Mouse (Mus musculus): ENCODE data around the gene Gnat3. TPM values are rescaled to one million over a fixed set of nuclear protein-coding genes. Genes with fewer than 3 reads are reported as not detected.

The Gnat3 gene
- polyA plus RNA-seq, 1 experiment from 2014 or later: not detected

- DNase-seq (ENCODE audit: low spot score) (no peak), ATAC-seq (replicated peaks; ENCODE audit: low FRiP score) (no peak)
- Histone ChIP-seq H3K4me1 (replicated peaks; ENCODE audit: control insufficient read depth, insufficient read depth, low read length) (no peaks in the 10 kb centered on the region), H3K9ac (ENCODE audit: low read depth, low read length) (no peak overlapping the region), H3K27me3 (replicated peaks; ENCODE audit: control insufficient read depth, insufficient read depth, low read length) (no peaks in the 10 kb centered on the region), H3K27ac (ENCODE audit: low read depth, low read length) (no peak overlapping the region), H3K36me3 (ENCODE audit: control insufficient read depth, insufficient read depth, low read length) (no peaks in the 10 kb centered on the region), H3K4me3 (ENCODE audit: low read depth, low read length) (no peak overlapping the region), H3K4me2 (no peak overlapping the region), H3K9me3 (ENCODE audit: control insufficient read depth, low read length) (no peaks in the 10 kb centered on the region)
- WGBS: 63% methylated on average over 1 of the region's 1 CpGs
Measured at GRCm38 (mm10) chr5:17956468-17956867, 5.9 kb upstream of the Gnat3 start.

DNA sequence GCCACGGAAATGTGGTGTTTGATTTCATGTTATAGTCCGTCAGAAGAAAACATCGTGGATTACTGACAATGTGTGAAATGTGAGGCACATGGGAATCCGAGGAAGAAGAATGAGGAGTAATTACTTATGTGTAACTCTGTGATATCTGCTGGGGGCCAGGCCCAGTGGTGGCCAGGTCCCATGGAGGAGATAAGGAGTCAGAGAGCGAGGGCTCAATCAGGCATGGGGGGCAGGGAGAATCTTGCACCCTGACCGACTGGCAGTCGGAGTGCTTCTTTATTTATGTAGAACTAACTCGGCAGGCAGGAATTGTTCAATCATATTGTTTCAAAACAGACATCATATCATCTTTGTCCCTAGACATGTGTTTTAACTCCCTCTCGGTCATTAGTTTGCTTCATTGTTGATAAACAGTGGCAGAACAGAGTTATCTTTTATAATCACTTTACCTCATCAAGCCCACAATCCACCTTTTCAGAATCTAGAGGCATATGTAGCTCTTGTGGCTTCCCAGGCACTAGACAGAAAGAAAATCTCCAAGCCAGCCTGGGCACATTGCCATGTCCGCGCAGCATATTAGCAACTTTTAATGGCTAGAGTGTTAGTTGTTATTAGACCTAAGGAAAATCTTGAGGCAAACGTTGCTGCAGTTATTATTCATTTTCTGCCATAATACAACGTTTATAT lies 7.5 kb downstream of the Gnat3 start:
- no peaks in the 10 kb centered on the region for H3K9me3 ChIP-seq (ENCODE audit: control insufficient read depth, low read length)
- no peak for DNase-seq (ENCODE audit: low spot score)
- no peaks in the 10 kb centered on the region for H3K27me3 ChIP-seq (replicated peaks; ENCODE audit: control insufficient read depth, insufficient read depth, low read length)
- H3K4me2 ChIP-seq: no peak overlapping the region
- H3K9ac ChIP-seq (ENCODE audit: low read depth, low read length): no peak overlapping the region
- H3K27ac ChIP-seq (ENCODE audit: low read depth, low read length): no peak overlapping the region
- H3K4me1 ChIP-seq (replicated peaks; ENCODE audit: control insufficient read depth, insufficient read depth, low read length): no peaks in the 10 kb centered on the region
- ATAC-seq (replicated peaks; ENCODE audit: low FRiP score): no peak
- no peaks in the 10 kb centered on the region for H3K36me3 ChIP-seq (ENCODE audit: control insufficient read depth, insufficient read depth, low read length)
- no peak overlapping the region for H3K4me3 ChIP-seq (ENCODE audit: low read depth, low read length)
- WGBS: 59% methylated on average over 13 of the region's 13 CpGs

- Histone ChIP-seq H3K4me2 (no peak overlapping the region), H3K4me1 (replicated peaks; ENCODE audit: control insufficient read depth, insufficient read depth, low read length) (no peaks in the 10 kb centered on the region), H3K9ac (ENCODE audit: low read depth, low read length) (no peak overlapping the region), H3K4me3 (ENCODE audit: low read depth, low read length) (no peak overlapping the region), H3K27ac (ENCODE audit: low read depth, low read length) (no peak overlapping the region), H3K27me3 (replicated peaks; ENCODE audit: control insufficient read depth, insufficient read depth, low read length) (no peaks in the 10 kb centered on the region), H3K36me3 (ENCODE audit: control insufficient read depth, insufficient read depth, low read length) (no peaks in the 10 kb centered on the region), H3K9me3 (ENCODE audit: control insufficient read depth, low read length) (no peaks in the 10 kb centered on the region)
- no peak for DNase-seq (ENCODE audit: low spot score)
- WGBS: 73% methylated on average over 3 of the region's 3 CpGs
- no peak; the same call in 1 of the 2 replicates for ATAC-seq (replicated peaks; ENCODE audit: low FRiP score)
Measured at GRCm38 (mm10) chr5:17970391-17970730, 8.0 kb downstream of the Gnat3 start.

DNA sequence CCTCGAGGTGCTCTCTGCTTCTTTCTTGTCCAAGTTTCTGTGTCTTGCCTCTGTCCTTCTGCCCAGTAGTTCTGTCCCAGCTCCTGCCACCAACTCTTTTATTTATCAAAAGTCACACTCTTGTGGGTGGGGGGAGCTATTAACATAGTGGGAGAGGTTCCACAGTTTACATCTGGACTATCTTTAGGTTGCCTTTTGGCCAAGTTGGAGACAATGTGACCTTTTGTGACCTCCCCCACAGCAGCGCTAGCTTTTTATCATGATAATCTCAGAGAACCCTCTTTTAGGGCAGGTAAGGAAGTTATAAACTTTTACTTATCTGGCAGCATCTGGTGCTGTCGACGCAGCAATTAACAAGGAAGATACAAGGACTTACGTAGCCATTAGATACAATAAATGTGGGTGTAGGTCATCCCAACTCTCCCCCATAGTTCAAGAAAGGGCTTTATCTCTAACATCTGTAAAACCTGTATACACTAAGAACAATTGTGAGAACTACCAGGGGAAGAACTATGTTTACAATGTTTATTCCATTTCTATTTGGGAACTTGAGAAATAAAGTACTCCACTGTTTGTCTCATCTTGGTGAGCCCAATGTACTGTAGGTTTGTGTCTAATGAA lies 18.3 kb downstream of the Gnat3 start:
- Histone ChIP-seq H3K36me3 (ENCODE audit: control insufficient read depth, insufficient read depth, low read length) (no peaks in the 10 kb centered on the region), H3K4me3 (ENCODE audit: low read depth, low read length) (no peak overlapping the region), H3K4me2 (no peak overlapping the region), H3K4me1 (replicated peaks; ENCODE audit: control insufficient read depth, insufficient read depth, low read length) (no peaks in the 10 kb centered on the region), H3K9ac (ENCODE audit: low read depth, low read length) (no peak overlapping the region), H3K9me3 (ENCODE audit: control insufficient read depth, low read length) (no peaks in the 10 kb centered on the region), H3K27ac (ENCODE audit: low read depth, low read length) (no peak overlapping the region), H3K27me3 (replicated peaks; ENCODE audit: control insufficient read depth, insufficient read depth, low read length) (no peaks in the 10 kb centered on the region)
- WGBS: 66% methylated on average over 5 of the region's 5 CpGs
- no peak for DNase-seq (ENCODE audit: low spot score)
- ATAC-seq (replicated peaks; ENCODE audit: low FRiP score): no peak

DNA sequence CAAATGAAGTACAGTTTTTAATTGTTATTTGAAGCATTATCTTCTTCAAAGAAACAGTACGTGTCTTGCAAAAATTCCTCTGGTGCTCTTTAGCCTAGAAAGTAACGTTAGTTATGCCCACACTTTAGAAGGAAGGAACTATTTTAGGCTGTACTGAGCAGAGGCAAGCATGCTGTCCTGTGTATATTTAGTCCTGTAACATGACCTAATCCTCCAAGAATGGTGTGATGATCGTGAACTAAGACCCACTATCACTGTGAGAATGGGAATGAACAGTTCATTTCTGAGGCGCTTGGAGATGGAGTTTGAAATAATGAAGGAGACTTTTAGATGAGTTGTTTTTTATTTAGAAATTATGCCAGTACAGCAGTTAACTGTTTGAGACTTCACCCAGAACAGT lies 20.4 kb downstream of the Gnat3 start:
- DNase-seq (ENCODE audit: low spot score) (no peak), ATAC-seq (replicated peaks; ENCODE audit: low FRiP score) (no peak)
- Histone ChIP-seq H3K4me2 (no peak overlapping the region), H3K4me3 (ENCODE audit: low read depth, low read length) (no peak overlapping the region), H3K27ac (ENCODE audit: low read depth, low read length) (no peak overlapping the region), H3K9ac (ENCODE audit: low read depth, low read length) (no peak overlapping the region), H3K36me3 (ENCODE audit: control insufficient read depth, insufficient read depth, low read length) (no peaks in the 10 kb centered on the region), H3K27me3 (replicated peaks; ENCODE audit: control insufficient read depth, insufficient read depth, low read length) (no peaks in the 10 kb centered on the region), H3K4me1 (replicated peaks; ENCODE audit: control insufficient read depth, insufficient read depth, low read length) (no peaks in the 10 kb centered on the region), H3K9me3 (ENCODE audit: control insufficient read depth, low read length) (no peaks in the 10 kb centered on the region)
- WGBS: 52% methylated on average over 4 of the region's 4 CpGs

- no peak overlapping the region for H3K27ac ChIP-seq (ENCODE audit: low read depth, low read length)
- no peak overlapping the region for H3K4me2 ChIP-seq
- ATAC-seq (replicated peaks; ENCODE audit: low FRiP score) (no peak), DNase-seq (ENCODE audit: low spot score) (no peak)
- 83% methylated on average over 3 of the region's 3 CpGs for WGBS
- H3K4me1 ChIP-seq (replicated peaks; ENCODE audit: control insufficient read depth, insufficient read depth, low read length): no peaks in the 10 kb centered on the region
- H3K36me3 ChIP-seq (ENCODE audit: control insufficient read depth, insufficient read depth, low read length): no peaks in the 10 kb centered on the region
- H3K27me3 ChIP-seq (replicated peaks; ENCODE audit: control insufficient read depth, insufficient read depth, low read length): no peaks in the 10 kb centered on the region
- no peaks in the 10 kb centered on the region for H3K9me3 ChIP-seq (ENCODE audit: control insufficient read depth, low read length)
- no peak overlapping the region for H3K9ac ChIP-seq (ENCODE audit: low read depth, low read length)
- no peak overlapping the region for H3K4me3 ChIP-seq (ENCODE audit: low read depth, low read length)
Measured at GRCm38 (mm10) chr5:17984522-17984921, 22.2 kb downstream of the Gnat3 start.

DNA sequence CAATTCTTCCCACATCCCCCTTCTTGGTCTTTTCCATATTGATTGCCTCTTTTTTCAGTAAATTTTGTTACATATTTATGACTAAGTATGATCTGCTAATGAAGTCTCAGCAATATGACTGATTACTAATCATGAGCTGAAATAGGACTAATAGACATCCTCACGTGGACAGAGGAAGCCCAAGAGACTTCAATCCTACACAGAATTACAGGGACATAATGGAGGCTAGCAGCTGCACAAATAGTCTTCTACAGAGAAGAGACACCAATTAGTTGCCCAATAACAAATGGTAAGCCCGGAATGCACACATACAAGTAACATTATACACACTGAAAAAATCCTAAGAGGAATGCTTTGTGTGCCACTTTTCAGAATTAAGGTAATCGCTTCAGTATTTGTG lies 24.3 kb downstream of the Gnat3 start:
- H3K9me3 ChIP-seq (ENCODE audit: control insufficient read depth, low read length): no peaks in the 10 kb centered on the region
- H3K4me1 ChIP-seq (replicated peaks; ENCODE audit: control insufficient read depth, insufficient read depth, low read length): no peaks in the 10 kb centered on the region
- DNase-seq (ENCODE audit: low spot score): no peak
- no peak overlapping the region for H3K9ac ChIP-seq (ENCODE audit: low read depth, low read length)
- H3K36me3 ChIP-seq (ENCODE audit: control insufficient read depth, insufficient read depth, low read length): no peaks in the 10 kb centered on the region
- no peak overlapping the region for H3K4me2 ChIP-seq
- WGBS: 76% methylated on average over 3 of the region's 3 CpGs
- no peak for ATAC-seq (replicated peaks; ENCODE audit: low FRiP score)
- H3K4me3 ChIP-seq (ENCODE audit: low read depth, low read length): no peak overlapping the region
- H3K27ac ChIP-seq (ENCODE audit: low read depth, low read length): no peak overlapping the region
- H3K27me3 ChIP-seq (replicated peaks; ENCODE audit: control insufficient read depth, insufficient read depth, low read length): no peaks in the 10 kb centered on the region

- Histone ChIP-seq H3K4me3 (ENCODE audit: low read depth, low read length) (no peak overlapping the region), H3K4me1 (replicated peaks; ENCODE audit: control insufficient read depth, insufficient read depth, low read length) (no peaks in the 10 kb centered on the region), H3K4me2 (no peak overlapping the region), H3K9me3 (ENCODE audit: control insufficient read depth, low read length) (no peaks in the 10 kb centered on the region), H3K9ac (ENCODE audit: low read depth, low read length) (no peak overlapping the region), H3K27me3 (replicated peaks; ENCODE audit: control insufficient read depth, insufficient read depth, low read length) (no peaks in the 10 kb centered on the region), H3K27ac (ENCODE audit: low read depth, low read length) (no peak overlapping the region), H3K36me3 (ENCODE audit: control insufficient read depth, insufficient read depth, low read length) (no peaks in the 10 kb centered on the region)
- DNase-seq (ENCODE audit: low spot score): no peak
- ATAC-seq (replicated peaks; ENCODE audit: low FRiP score): no peak
- 83% methylated on average over 6 of the region's 6 CpGs for WGBS
Measured at GRCm38 (mm10) chr5:17990618-17991017, 28.3 kb downstream of the Gnat3 start.

DNA sequence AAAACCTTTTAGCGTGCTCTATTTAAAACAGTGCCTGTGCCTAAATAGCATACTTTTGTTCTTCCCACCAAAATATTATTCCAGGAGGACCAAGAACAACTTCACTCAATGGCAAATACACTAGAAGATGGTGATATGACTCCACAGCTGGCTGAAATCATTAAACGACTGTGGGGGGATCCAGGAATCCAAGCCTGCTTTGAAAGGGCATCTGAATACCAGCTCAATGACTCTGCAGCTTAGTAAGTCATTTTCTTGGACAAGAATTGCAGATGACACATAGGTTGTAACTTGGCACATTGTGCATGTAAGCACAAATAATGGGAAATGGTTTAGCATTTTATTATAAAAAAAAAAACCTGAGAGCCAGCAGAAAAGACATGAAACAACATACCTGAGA lies 37.2 kb downstream of the Gnat3 start:
- no peaks in the 10 kb centered on the region for H3K4me1 ChIP-seq (replicated peaks; ENCODE audit: control insufficient read depth, insufficient read depth, low read length)
- H3K27me3 ChIP-seq (replicated peaks; ENCODE audit: control insufficient read depth, insufficient read depth, low read length): no peaks in the 10 kb centered on the region
- no peak overlapping the region for H3K9ac ChIP-seq (ENCODE audit: low read depth, low read length)
- ATAC-seq (replicated peaks; ENCODE audit: low FRiP score) (no peak), DNase-seq (ENCODE audit: low spot score) (no peak)
- H3K27ac ChIP-seq (ENCODE audit: low read depth, low read length): no peak overlapping the region
- no peaks in the 10 kb centered on the region for H3K36me3 ChIP-seq (ENCODE audit: control insufficient read depth, insufficient read depth, low read length)
- no peak overlapping the region for H3K4me2 ChIP-seq
- no peak overlapping the region for H3K4me3 ChIP-seq (ENCODE audit: low read depth, low read length)
- no peaks in the 10 kb centered on the region for H3K9me3 ChIP-seq (ENCODE audit: control insufficient read depth, low read length)
- WGBS: 67% methylated on average over 2 of the region's 2 CpGs
